Mouse (Mus musculus) liver, adult 2 months (tissue): ENCODE results near the gene Atp8a2.

ENCODE experiments used
- CTCF ChIP-seq: fragments of 200-500 bp; IDR thresholded peaks from 2 replicates; pipeline ENCODE4 v1.5.1; 2011; ENCODE audit warnings: low read depth, low read length, control low read depth
- POLR2A ChIP-seq: fragments of 200-500 bp; IDR thresholded peaks from 2 replicates; pipeline ENCODE4 v1.6.1; 2011; ENCODE audit warnings: low read length, control low read depth; ENCODE audit not compliant: insufficient read depth; ENCODE audit errors: extremely low read depth

- TF ChIP-seq POLR2A (no peak), CTCF (no peak)
Observed at GRCm38 (mm10) chr14:59960214-59960890, 236.6 kb downstream of the Atp8a2 start.
